Comparison of ENCODE assay signal across 8 mouse cellular contexts in genomic region chr9:3404372-3404771, GRCm38 (mm10). TPM values are rescaled to one million over a fixed set of nuclear protein-coding genes. Genes with fewer than 3 reads are reported as not detected.
DNase-seq lines count a peak whose midpoint lies in the region; ATAC-seq and TF ChIP-seq lines count a peak whose summit lies in the region.

No protein-coding gene starts in this region.

- no peaks in the 10 kb centered on the region for H3K27me3 ChIP-seq in cerebellum, adult 2 months (ENCODE audit: control insufficient read depth, insufficient read depth, low read length)
- H3K27me3 ChIP-seq in forebrain, embryonic 16.5 days (replicated peaks; ENCODE audit: control insufficient read depth, insufficient read depth, low read length), result no peaks in the 10 kb centered on the region
- H3K27me3 ChIP-seq in liver, embryonic 11.5 days (replicated peaks; ENCODE audit: control insufficient read depth, insufficient read depth, low read length), result no peaks in the 10 kb centered on the region

- H3K4me1 ChIP-seq in cerebellum, adult 2 months (ENCODE audit: control insufficient read depth, insufficient read depth, low read length), result no peaks in the 10 kb centered on the region
- peaks cover 3% of the 10 kb centered on the region for H3K4me1 ChIP-seq in forebrain, embryonic 16.5 days (replicated peaks; ENCODE audit: control insufficient read depth, insufficient read depth, low read length)
- H3K4me1 ChIP-seq in liver, embryonic 11.5 days (replicated peaks; ENCODE audit: control insufficient read depth, insufficient read depth, low read length), result no peaks in the 10 kb centered on the region; the same call in 1 of the 2 replicates

- H3K9me3 ChIP-seq in forebrain, embryonic 16.5 days (ENCODE audit: control insufficient read depth, low read length), result no peaks in the 10 kb centered on the region
- no peaks in the 10 kb centered on the region for H3K9me3 ChIP-seq in liver, embryonic 11.5 days (ENCODE audit: control insufficient read depth, low read length)

- TF ChIP-seq POLR2A in cerebellum, adult 2 months (IDR thresholded peaks at IDR 0.05; ENCODE audit: borderline replicate concordance, insufficient read depth, low read length), result no peak

- WGBS in cerebellum, adult 2 months, result under 1% methylated on average over 13 of the region's 13 CpGs
- 2% methylated on average over 13 of the region's 13 CpGs for WGBS in forebrain, embryonic 16.5 days
- under 1% methylated on average over 13 of the region's 13 CpGs for WGBS in liver, embryonic 11.5 days

- TF ChIP-seq CTCF in cerebellum, adult 2 months (IDR thresholded peaks at IDR 0.05; ENCODE audit: borderline replicate concordance, insufficient read depth, low read depth, low read length), result no peak

- H3K9ac ChIP-seq in forebrain, embryonic 16.5 days (replicated peaks; ENCODE audit: low read depth, low read length), result peak overlapping the region; percentile 60
- peak overlapping the region; percentile 73 for H3K9ac ChIP-seq in liver, embryonic 11.5 days (ENCODE audit: low read depth, low read length)

- peak overlapping the region; percentile 100 for H3K4me3 ChIP-seq in cerebellum, adult 2 months (replicated peaks; ENCODE audit: insufficient read depth, low read depth, low read length)
- H3K4me3 ChIP-seq in forebrain, embryonic 16.5 days (replicated peaks; ENCODE audit: low read length), result peak overlapping the region; percentile 80
- H3K4me3 ChIP-seq in liver, embryonic 11.5 days (ENCODE audit: low read depth, low read length), result peak overlapping the region; percentile 70

- peak; percentile 1 for DNase-seq in ovary, postnatal 14 days (ENCODE audit: low spot score)
- no peak for DNase-seq in ovary, adult 18-20 months (ENCODE audit: low spot score)
- peak; percentile 30 to 47 for DNase-seq in cerebellum, adult 2 months
- peak; percentile 16 for DNase-seq in kidney, adult 18-20 months
- DNase-seq in liver, embryonic 11.5 days (ENCODE audit: low spot score), result peak; percentile 35
- DNase-seq in natural killer cell, adult 2 months (ENCODE audit: low spot score in 2 of 2), result peak; percentile 0 to 2
- no peak for DNase-seq in urinary bladder, postnatal 10 days (ENCODE audit: low spot score)

- H3K36me3 ChIP-seq in forebrain, embryonic 16.5 days (ENCODE audit: control insufficient read depth, insufficient read depth), result no peaks in the 10 kb centered on the region
- no peaks in the 10 kb centered on the region for H3K36me3 ChIP-seq in liver, embryonic 11.5 days (ENCODE audit: control insufficient read depth, insufficient read depth, low read length)

- no peak overlapping the region for H3K27ac ChIP-seq in cerebellum, adult 2 months (ENCODE audit: insufficient read depth, low read length)
- H3K27ac ChIP-seq in forebrain, embryonic 16.5 days (ENCODE audit: low read length), result peak overlapping the region; percentile 55; the same call in 1 of the 2 replicates
- no peak overlapping the region for H3K27ac ChIP-seq in liver, embryonic 11.5 days (ENCODE audit: low read depth, low read length)

- peak overlapping the region; percentile 87 for H3K4me2 ChIP-seq in forebrain, embryonic 16.5 days (ENCODE audit: low read length)
- H3K4me2 ChIP-seq in liver, embryonic 11.5 days, result peak overlapping the region; percentile 74

- peak; percentile 19; the same call in 1 of the 2 replicates for ATAC-seq in forebrain, embryonic 16.5 days
- no peak for ATAC-seq in liver, embryonic 11.5 days (replicated peaks; ENCODE audit: low FRiP score)

RNA-seq across cellular contexts. Expression of gene Cwf19l2, which starts 1.0 kb away (rescaled TPM):
- 6.4 and 6.6 TPM in 2 replicates for polyA plus RNA-seq in cerebellum, adult 2 months (2012; rRNA removed)
- 9.7 and 11.5 TPM in 2 replicates for polyA plus RNA-seq in forebrain, embryonic 16.5 days (2015; fragmentation: Nextera tagmentation; extraction: Ambion mirVana)
- polyA plus RNA-seq in liver, embryonic 11.5 days (2014; fragmentation: Nextera tagmentation; extraction: Ambion mirVana), result 10.8 and 14.6 TPM in 2 replicates

Comparison
In these comparisons a context has a peak if more than half of its experiments do, and no peak if none do; other contexts are left out.
1. DNase-seq: peak in ovary, postnatal 14 days (single experiment), cerebellum, adult 2 months (2 of 2), kidney, adult 18-20 months (single experiment), liver, embryonic 11.5 days (single experiment) and natural killer cell, adult 2 months (2 of 2); none in ovary, adult 18-20 months (single experiment) and urinary bladder, postnatal 10 days (single experiment).
2. Peak in every context shown above with its lines, with median percentiles within 50 percentile points of each other: H3K4me3 ChIP-seq.